Mouse (Mus musculus): Measurements from ENCODE around the gene Naaa. TPM values are rescaled to one million over a fixed set of nuclear protein-coding genes. Genes with fewer than 3 reads are reported as not detected.

Gene Naaa
- polyA plus RNA-seq, 1 experiment: 5.2 TPM

GRCm38 (mm10) chr5:92239333-92240232 is 38.4 kb downstream of the Naaa start:
- no peak for TF ChIP-seq GATA1 (IDR thresholded peaks at IDR 0.05; ENCODE audit: low read length)

DNA sequence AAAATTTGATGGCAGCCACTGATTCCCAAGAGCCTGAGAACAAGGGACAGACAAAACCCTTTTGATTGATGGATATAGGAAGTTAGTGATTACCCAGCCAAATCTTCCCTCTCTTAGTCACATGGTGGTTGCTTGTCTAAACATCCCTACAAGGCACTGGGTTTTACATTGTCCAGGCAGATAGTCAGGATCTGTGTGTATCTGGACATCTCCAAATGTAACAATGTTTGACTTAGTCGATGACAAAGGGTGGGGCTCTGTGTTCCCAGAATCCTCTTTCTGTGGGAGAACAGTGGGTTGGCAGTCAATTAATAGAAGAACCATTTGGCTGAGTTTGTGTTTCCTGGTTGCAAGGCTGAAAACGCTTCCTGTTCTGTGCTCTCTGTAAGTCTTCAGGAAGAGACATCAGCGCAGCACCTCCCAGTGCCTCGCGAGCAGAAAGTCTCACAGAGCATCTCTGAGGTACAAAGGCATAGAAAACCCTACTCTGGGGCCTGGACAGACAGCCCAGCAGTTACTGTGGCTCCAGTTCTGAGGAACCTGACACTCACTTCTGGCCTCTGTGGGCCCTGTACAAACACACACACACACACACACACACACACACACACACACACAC is 42.9 kb downstream of the Naaa start:
- TF ChIP-seq GATA1 (IDR thresholded peaks at IDR 0.05; ENCODE audit: low read length): no peak

DNA sequence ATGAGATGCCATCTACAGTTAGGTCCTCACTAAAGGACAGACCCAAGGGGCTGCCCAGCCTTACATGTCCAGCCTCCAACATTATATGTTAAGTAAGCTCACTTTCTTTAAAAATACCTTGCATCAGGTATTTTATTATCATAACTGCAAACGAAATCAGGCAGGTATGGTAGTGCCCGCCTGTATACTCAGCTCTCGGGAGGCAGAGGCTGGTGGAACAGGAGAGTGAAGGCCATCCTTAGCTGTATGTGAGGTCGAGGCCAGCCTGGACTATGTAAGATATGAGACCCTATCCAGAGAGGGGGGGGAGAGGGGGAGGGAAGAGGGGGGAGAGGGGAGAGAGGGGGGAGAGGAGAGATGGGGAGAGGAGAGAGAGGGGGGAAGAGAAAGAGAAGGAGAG is 44.6 kb downstream of the Naaa start:
- TF ChIP-seq GATA1 (IDR thresholded peaks at IDR 0.05; ENCODE audit: low read length): no peak

DNA sequence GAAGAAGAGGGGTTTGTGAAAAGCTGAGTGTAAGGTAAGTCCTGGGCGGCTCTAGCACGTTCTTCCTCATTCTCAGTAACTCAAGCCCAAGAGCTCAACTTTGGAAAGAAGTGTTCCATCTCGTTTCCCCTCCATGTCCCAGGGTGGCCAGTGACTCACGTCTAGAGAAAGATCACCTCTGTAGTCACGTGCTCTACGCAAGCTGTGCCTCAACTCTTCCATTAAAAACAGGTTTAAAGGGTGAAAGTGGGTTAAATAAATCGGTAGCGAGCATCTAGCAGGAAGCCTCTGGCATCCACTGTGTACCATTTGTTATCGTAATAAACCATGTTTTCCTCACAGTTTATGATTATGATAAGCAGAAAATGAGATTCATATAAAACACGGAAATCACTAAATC is 46.1 kb downstream of the Naaa start:
- no peak for TF ChIP-seq GATA1 (IDR thresholded peaks at IDR 0.05; ENCODE audit: low read length)

DNA sequence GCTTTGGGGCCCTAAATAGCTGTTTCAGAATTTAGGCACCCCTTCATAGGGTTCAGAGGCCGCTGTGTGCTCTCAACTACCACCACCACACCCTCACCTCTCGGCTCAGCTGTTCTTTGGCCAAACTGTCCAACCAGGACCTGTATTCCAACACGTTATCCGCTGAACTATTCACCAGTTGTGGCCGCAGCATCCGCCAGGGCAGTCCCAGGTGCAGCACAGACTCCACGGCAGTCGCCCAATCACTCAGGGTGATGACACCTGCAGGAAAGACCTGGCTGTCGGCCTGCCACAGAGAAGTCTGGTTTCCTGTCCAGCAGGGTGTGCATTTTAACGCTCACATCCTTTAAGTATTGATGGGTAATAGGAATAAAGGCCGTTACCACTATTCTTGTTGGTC is 47.7 kb downstream of the Naaa start:
- no peak for TF ChIP-seq GATA1 (IDR thresholded peaks at IDR 0.05; ENCODE audit: low read length)

- TF ChIP-seq GATA1 (IDR thresholded peaks at IDR 0.05; ENCODE audit: low read length): no peak
These were observed 48.5 kb downstream of the Naaa start for GRCm38 (mm10) chr5:92229514-92229913.

DNA sequence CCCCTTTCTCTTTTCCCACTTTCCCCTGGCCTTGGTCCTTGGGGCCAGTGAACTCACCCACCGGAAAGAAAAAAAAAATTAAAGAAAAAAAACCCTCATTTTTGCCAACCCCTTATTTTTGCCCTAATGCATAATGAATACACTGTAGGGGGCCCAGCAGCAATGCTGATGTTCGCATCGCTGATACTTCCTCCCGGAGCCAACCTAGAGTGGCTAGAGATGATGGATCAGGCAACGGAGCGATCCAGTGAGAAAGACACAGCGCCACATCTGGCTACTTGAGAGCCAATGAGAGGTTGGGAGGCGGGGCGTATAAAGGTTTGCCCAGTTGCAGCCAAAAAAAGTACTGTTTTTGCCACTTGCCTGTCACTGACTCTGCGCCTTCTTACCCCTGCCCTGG is 49.2 kb downstream of the Naaa start:
- TF ChIP-seq GATA1 (IDR thresholded peaks at IDR 0.05; ENCODE audit: low read length): no peak

- TF ChIP-seq GATA1 (IDR thresholded peaks at IDR 0.05; ENCODE audit: low read length): no peak
These were observed 50.2 kb downstream of the Naaa start for GRCm38 (mm10) chr5:92227782-92228181.

DNA sequence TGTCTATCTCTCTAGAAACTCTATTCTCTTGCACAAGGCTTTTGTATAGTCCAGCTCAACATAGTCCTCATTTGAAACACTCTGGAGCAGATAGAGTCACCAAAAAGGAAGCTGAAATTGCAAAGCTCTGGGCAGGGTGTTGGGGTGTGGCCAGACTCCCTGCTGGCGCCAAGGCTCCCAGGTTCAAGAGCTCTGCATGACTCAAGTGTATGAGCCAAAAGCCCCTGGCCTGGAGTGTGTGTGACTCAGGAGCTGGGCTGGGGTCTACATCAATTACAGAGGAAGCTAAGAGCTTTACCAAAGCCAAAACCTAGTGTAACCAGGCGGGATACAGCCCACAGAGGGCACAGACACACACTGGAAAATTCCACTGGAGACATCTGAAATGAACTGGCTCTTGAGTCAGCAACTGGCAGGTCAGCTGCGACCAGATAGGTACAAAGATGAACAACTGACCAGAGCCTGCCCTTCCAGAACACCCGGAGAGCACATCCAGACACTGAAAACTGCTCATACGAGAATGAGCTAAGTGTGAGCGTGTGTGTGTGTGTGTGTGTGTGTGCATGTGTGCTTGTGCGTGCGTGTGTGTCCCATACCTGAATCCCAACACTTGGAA is 57.6 kb downstream of the Naaa start:
- no peak for TF ChIP-seq GATA1 (IDR thresholded peaks at IDR 0.05; ENCODE audit: low read length)

DNA sequence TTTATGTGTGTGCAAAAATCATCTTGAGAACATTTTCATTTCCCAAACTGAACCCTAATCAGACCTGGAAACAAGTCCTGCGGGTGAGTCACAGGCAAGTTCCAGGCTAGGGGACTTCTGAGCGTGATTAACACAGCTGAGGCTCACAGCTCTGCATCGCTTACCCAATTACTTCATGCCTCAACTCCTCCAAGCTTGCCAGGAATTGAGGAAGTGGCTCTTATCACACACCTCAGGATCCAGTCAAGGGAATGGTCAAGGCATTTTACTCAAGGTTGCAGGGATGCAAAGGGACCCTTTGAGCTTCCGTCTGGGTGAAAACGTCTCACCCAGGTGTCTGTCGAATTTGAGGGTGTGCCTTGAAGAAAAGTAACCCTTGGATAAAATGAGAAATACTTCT is 58.1 kb downstream of the Naaa start:
- TF ChIP-seq GATA1 (IDR thresholded peaks at IDR 0.05; ENCODE audit: low read length): no peak

DNA sequence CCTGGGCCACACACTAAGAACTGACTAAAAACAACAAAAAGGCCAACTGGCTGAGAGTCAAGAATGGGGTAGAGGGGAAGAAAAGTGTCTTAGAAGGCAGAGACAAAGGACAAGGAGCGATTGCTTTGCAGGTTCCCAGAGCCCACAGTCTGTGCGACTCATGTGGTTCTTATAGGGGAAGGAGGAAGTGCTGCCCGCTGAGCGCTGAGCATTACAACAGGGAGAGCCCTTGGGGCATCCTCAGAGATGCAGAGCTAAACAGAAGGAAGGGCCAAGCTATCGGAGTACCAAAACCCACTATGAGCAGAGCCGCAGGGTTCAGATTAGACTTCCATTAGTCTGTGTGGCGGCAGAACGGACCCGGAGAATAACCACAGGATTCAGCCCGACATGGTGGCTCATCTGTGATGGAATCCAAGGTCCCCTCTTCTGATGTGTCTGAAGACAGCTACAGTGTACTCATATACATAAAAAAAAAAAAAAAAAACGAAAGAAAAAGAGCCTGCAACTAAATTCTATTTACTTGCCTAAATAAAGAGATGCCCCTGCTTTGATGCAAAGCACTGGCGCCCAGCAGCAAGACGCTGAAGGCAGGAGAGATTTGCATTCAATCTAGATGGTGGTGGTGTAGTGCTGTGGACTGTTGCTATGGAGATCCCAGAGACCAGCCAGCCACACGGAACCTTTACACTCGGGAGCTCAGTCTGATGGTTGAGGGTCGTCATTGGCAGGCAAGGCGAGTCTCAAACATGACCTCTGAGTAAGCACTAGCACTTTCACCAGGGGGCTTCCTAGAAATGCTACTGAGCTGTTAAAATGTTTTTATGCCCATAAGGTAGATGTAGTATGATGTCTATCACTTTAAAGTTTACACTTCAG is 58.8 kb downstream of the Naaa start:
- no peak for TF ChIP-seq GATA1 (IDR thresholded peaks at IDR 0.05; ENCODE audit: low read length)

- TF ChIP-seq GATA1 (IDR thresholded peaks at IDR 0.05; ENCODE audit: low read length): no peak
These were observed 62.7 kb downstream of the Naaa start, which contains the start of gene U90926 for GRCm38 (mm10) chr5:92215308-92215707. TSS of gene U90926 (minus strand) at chr5:92215408.

GRCm38 (mm10) chr5:92212231-92212630 is 65.7 kb downstream of the Naaa start:
- TF ChIP-seq GATA1 (IDR thresholded peaks at IDR 0.05; ENCODE audit: low read length): no peak

DNA sequence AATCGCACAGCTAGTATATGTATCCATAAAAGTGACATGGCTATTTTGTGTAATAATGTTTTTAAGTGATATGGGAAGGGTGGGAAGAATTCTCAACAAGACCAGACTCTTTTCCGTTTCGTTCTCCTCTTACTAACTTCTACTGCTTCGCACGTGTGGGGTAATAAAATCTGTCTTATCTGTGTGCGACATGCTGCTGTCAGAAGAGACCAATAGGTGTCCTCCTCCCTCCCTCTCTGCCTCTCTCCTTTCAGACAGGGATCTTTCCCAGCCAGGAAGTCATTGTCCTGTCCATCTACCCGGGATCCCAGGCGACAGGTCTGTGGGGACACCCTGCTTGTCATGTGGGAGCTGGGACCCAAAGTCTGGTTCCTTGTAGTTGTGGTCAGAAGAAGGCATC is 67.8 kb downstream of the Naaa start:
- no peak for TF ChIP-seq GATA1 (IDR thresholded peaks at IDR 0.05; ENCODE audit: low read length)

Other genes with a start within 250 kb of the Naaa start
- gene Cdkl2, start 234.3 kb downstream of the Naaa start, polyA plus RNA-seq (2012): 0.03 TPM in 2 replicates
- gene G3bp2, start 194.5 kb downstream of the Naaa start, polyA plus RNA-seq (2012): 13.9 and 16.0 TPM in 2 replicates
- gene Uso1, start 140.2 kb downstream of the Naaa start, polyA plus RNA-seq (2012): 7.5 and 36.1 TPM in 2 replicates
- gene U90926, start 62.8 kb downstream of the Naaa start, polyA plus RNA-seq (2012): not detected in 2 replicates
- gene Ppef2, start 21.9 kb downstream of the Naaa start, polyA plus RNA-seq (2012): 0.03 TPM in 1 of 2 replicates, not detected in the other
- 57.1 and 76.7 TPM in 2 replicates for gene Sdad1, start 32.3 kb upstream of the Naaa start, polyA plus RNA-seq (2012)
- gene Cxcl9, start 49.9 kb upstream of the Naaa start, polyA plus RNA-seq (2012): not detected in 2 replicates
- gene Art3, start 53.7 kb upstream of the Naaa start, polyA plus RNA-seq (2012): not detected in 2 replicates
- gene Cxcl10, start 70.7 kb upstream of the Naaa start, polyA plus RNA-seq (2012): not detected in 2 replicates
- 20.2 and 39.4 TPM in 2 replicates for gene Nup54, start 157.0 kb upstream of the Naaa start, polyA plus RNA-seq (2012)
- 9.4 and 11.2 TPM in 2 replicates for gene Scarb2, start 228.7 kb upstream of the Naaa start, polyA plus RNA-seq (2012)

Measured in G1E-ER4 (cell line).